Comparison of ENCODE assay signal across 11 mouse cellular contexts in genomic region chr6:28309692-28310091, GRCm38 (mm10).
DNase-seq lines count a peak whose midpoint lies in the region; ATAC-seq lines count a peak whose summit lies in the region.
"Had no signal": no experiment of that assay in that cellular context is flagged by ENCODE, and none has a peak within 500 bp of the region (broad histone marks: within the 10 kb centered on the region; RNA-seq: fewer than 3 reads in every experiment).

No protein-coding gene starts in this region.

- H3K4me1 ChIP-seq in forebrain, embryonic 11.5 days (replicated peaks; ENCODE audit: control insufficient read depth, insufficient read depth, low read length) = no peaks in the 10 kb centered on the region
- H3K4me1 ChIP-seq: hindbrain, embryonic 15.5 days; neural tube, embryonic 12.5 days had no signal

- no peaks in the 10 kb centered on the region for H3K27me3 ChIP-seq in forebrain, embryonic 11.5 days (ENCODE audit: control insufficient read depth, insufficient read depth, low read length)
- H3K27me3 ChIP-seq: hindbrain, embryonic 15.5 days; neural tube, embryonic 12.5 days had no signal

- no peak overlapping the region for H3K4me3 ChIP-seq in forebrain, embryonic 11.5 days (ENCODE audit: low read depth, low read length)
- H3K4me3 ChIP-seq: hindbrain, embryonic 15.5 days; neural tube, embryonic 12.5 days had no signal

- H3K4me2 ChIP-seq in forebrain, embryonic 11.5 days (ENCODE audit: low read depth, low read length, severe bottlenecking) = no peak overlapping the region
- H3K4me2 ChIP-seq: hindbrain, embryonic 15.5 days; neural tube, embryonic 12.5 days had no signal

- H3K9me3 ChIP-seq in forebrain, embryonic 11.5 days (ENCODE audit: control insufficient read depth, low read length) = no peaks in the 10 kb centered on the region
- H3K9me3 ChIP-seq: hindbrain, embryonic 15.5 days; neural tube, embryonic 12.5 days had no signal

- no peaks in the 10 kb centered on the region for H3K36me3 ChIP-seq in forebrain, embryonic 11.5 days (ENCODE audit: control insufficient read depth, insufficient read depth, low read length)
- H3K36me3 ChIP-seq: hindbrain, embryonic 15.5 days; neural tube, embryonic 12.5 days had no signal

- DNase-seq in cerebellum, adult 18-20 months = peak; percentile 39 to 58
- DNase-seq in cerebellum, adult 11 months = no peak
- peak; percentile 5 to 16 for DNase-seq in kidney, adult 8-10 months
- DNase-seq in kidney, postnatal 10 days = no peak
- peak; percentile 24 for DNase-seq in A20 (ENCODE audit: low read depth, low spot score)
- DNase-seq in embryo, embryonic 11 days = peak; percentile 16
- DNase-seq in frontal cortex, postnatal 14 days (ENCODE audit: low spot score in 2 of 2) = no peak
- no peak for DNase-seq in forebrain, embryonic 11.5 days (ENCODE audit: low spot score)

- no peak for ATAC-seq in forebrain, embryonic 11.5 days (replicated peaks; ENCODE audit: low FRiP score)

- no peak overlapping the region for H3K9ac ChIP-seq in forebrain, embryonic 11.5 days (ENCODE audit: low read length)
- H3K9ac ChIP-seq: hindbrain, embryonic 15.5 days; neural tube, embryonic 12.5 days had no signal

- H3K27ac ChIP-seq in forebrain, embryonic 11.5 days (ENCODE audit: low read depth, low read length) = no peak overlapping the region
- H3K27ac ChIP-seq: hindbrain, embryonic 15.5 days; macrophage; neural tube, embryonic 12.5 days had no signal

Comparison
In these comparisons a context has a peak if more than half of its experiments do, and no peak if none do; other contexts are left out.
1. DNase-seq: peak in cerebellum, adult 18-20 months (2 of 2), kidney, adult 8-10 months (2 of 2), A20 (single experiment) and embryo, embryonic 11 days (single experiment); none in cerebellum, adult 11 months (single experiment), kidney, postnatal 10 days (single experiment), frontal cortex, postnatal 14 days (0 of 2) and forebrain, embryonic 11.5 days (single experiment).